ENCODE assay signal across 10 mouse cellular contexts in genomic region chr5:151046917-151047316, GRCm38 (mm10).
DNase-seq lines count a peak whose midpoint lies in the region; ATAC-seq and TF ChIP-seq lines count a peak whose summit lies in the region.
"Had no signal": no experiment of that assay in that cellular context is flagged by ENCODE, and none has a peak within 500 bp of the region (broad histone marks: within the 10 kb centered on the region; RNA-seq: fewer than 3 reads in every experiment).

No protein-coding gene starts in this region.

- peaks cover under 1% of the 10 kb centered on the region for H3K9me3 ChIP-seq in kidney, embryonic 16.5 days (ENCODE audit: low read length)
- no peaks in the 10 kb centered on the region for H3K9me3 ChIP-seq in embryonic facial prominence, embryonic 12.5 days
- no peaks in the 10 kb centered on the region for H3K9me3 ChIP-seq in heart, embryonic 15.5 days (replicated peaks)
- H3K9me3 ChIP-seq: liver, embryonic 13.5 days had no signal

- no peak for ATAC-seq in kidney, embryonic 16.5 days (ENCODE audit: low FRiP score, low TSS enrichment)
- no peak for ATAC-seq in embryonic facial prominence, embryonic 12.5 days (ENCODE audit: insufficient number of reproducible peaks, insufficient read depth, low FRiP score, low TSS enrichment)
- no peak for ATAC-seq in heart, embryonic 15.5 days (replicated peaks; ENCODE audit: insufficient number of reproducible peaks, insufficient read depth, low FRiP score, low read depth)

- no peak for TF ChIP-seq CTCF in kidney, adult 2 months (conservative IDR thresholded peaks at IDR 0.05; ENCODE audit: insufficient read depth, insufficient read length, low read depth, low read length)

- H3K4me1 ChIP-seq in kidney, adult 2 months (ENCODE audit: control insufficient read depth, insufficient read depth, low read length), result peaks cover 8% of the 10 kb centered on the region; the same call in 1 of the 2 replicates
- no peaks in the 10 kb centered on the region for H3K4me1 ChIP-seq in kidney, embryonic 16.5 days (ENCODE audit: insufficient read depth, low read length)
- 0 out of 2 replicates have a peak, but pooled peaks cover 7% of the 10 kb centered on the region for H3K4me1 ChIP-seq in embryonic facial prominence, embryonic 12.5 days
- peaks cover 18% of the 10 kb centered on the region for H3K4me1 ChIP-seq in heart, embryonic 15.5 days (replicated peaks)
- H3K4me1 ChIP-seq: liver, embryonic 13.5 days had no signal

- peak; percentile 48 for DNase-seq in kidney, adult 2 months
- DNase-seq in lung, postnatal 14 days, result peak; percentile 49
- no peak for DNase-seq in adrenal gland, postnatal 10 days
- DNase-seq in urinary bladder, postnatal 36 days (ENCODE audit: low spot score in 2 of 2), result no peak
- DNase-seq in cerebellum, adult 11-12 months, result no peak
- DNase-seq: liver, embryonic 13.5 days; midbrain, embryonic 14.5 days had no signal

- H3K9ac ChIP-seq in kidney, embryonic 16.5 days (replicated peaks; ENCODE audit: low read length), result no peak overlapping the region
- H3K9ac ChIP-seq in embryonic facial prominence, embryonic 12.5 days, result no peak overlapping the region
- H3K9ac ChIP-seq in heart, embryonic 15.5 days, result no peak overlapping the region
- H3K9ac ChIP-seq: liver, embryonic 13.5 days had no signal

- H3K4me2 ChIP-seq in kidney, embryonic 16.5 days (replicated peaks; ENCODE audit: low read depth, low read length), result no peak overlapping the region
- H3K4me2 ChIP-seq in embryonic facial prominence, embryonic 12.5 days (replicated peaks), result no peak overlapping the region
- H3K4me2 ChIP-seq in heart, embryonic 15.5 days, result no peak overlapping the region
- H3K4me2 ChIP-seq: liver, embryonic 13.5 days had no signal

- no peaks in the 10 kb centered on the region for H3K27me3 ChIP-seq in kidney, adult 2 months (replicated peaks; ENCODE audit: control insufficient read depth, insufficient read depth, low read length)
- H3K27me3 ChIP-seq in kidney, embryonic 16.5 days (ENCODE audit: insufficient read depth, low read length), result no peaks in the 10 kb centered on the region
- no peaks in the 10 kb centered on the region for H3K27me3 ChIP-seq in embryonic facial prominence, embryonic 12.5 days
- H3K27me3 ChIP-seq in heart, embryonic 15.5 days, result no peaks in the 10 kb centered on the region
- H3K27me3 ChIP-seq: liver, embryonic 13.5 days had no signal

- no peak for TF ChIP-seq POLR2A in kidney, adult 2 months (IDR thresholded peaks at IDR 0.05; ENCODE audit: low read depth, low read length)

- H3K27ac ChIP-seq in kidney, adult 2 months (ENCODE audit: insufficient read depth, low read depth, low read length), result no peak overlapping the region
- H3K27ac ChIP-seq in kidney, embryonic 16.5 days (ENCODE audit: low read length), result no peak overlapping the region
- 0 out of 2 replicates have a peak overlapping the region, but pooled peaks have one; percentile 30 for H3K27ac ChIP-seq in embryonic facial prominence, embryonic 12.5 days
- H3K27ac ChIP-seq in heart, embryonic 15.5 days, result peak overlapping the region; percentile 16
- H3K27ac ChIP-seq: liver, embryonic 13.5 days had no signal

- H3K4me3 ChIP-seq in kidney, adult 2 months (ENCODE audit: insufficient read depth, low read depth, low read length), result no peak overlapping the region
- no peak overlapping the region for H3K4me3 ChIP-seq in kidney, embryonic 16.5 days (ENCODE audit: low read length)
- no peak overlapping the region for H3K4me3 ChIP-seq in embryonic facial prominence, embryonic 12.5 days
- H3K4me3 ChIP-seq in heart, embryonic 15.5 days, result no peak overlapping the region
- H3K4me3 ChIP-seq: liver, embryonic 13.5 days had no signal

- peaks cover under 1% of the 10 kb centered on the region for H3K36me3 ChIP-seq in kidney, adult 2 months (ENCODE audit: control insufficient read depth, insufficient read depth, low read length)
- peaks cover 15% of the 10 kb centered on the region for H3K36me3 ChIP-seq in kidney, embryonic 16.5 days (ENCODE audit: insufficient read depth, low read length)
- peaks cover 8% of the 10 kb centered on the region for H3K36me3 ChIP-seq in embryonic facial prominence, embryonic 12.5 days
- peaks cover 4% of the 10 kb centered on the region for H3K36me3 ChIP-seq in heart, embryonic 15.5 days

- 65% methylated on average over 7 of the region's 7 CpGs for WGBS in kidney, adult 2 months
- 68% methylated on average over 7 of the region's 7 CpGs for WGBS in kidney, embryonic 16.5 days
- 40% methylated on average over 7 of the region's 7 CpGs for WGBS in embryonic facial prominence, embryonic 12.5 days
- 64% methylated on average over 7 of the region's 7 CpGs for WGBS in heart, embryonic 15.5 days

Comparison
In these comparisons a context has a peak if more than half of its experiments do, and no peak if none do; other contexts are left out.
1. DNase-seq: peak in kidney, adult 2 months (single experiment) and lung, postnatal 14 days (single experiment); none in adrenal gland, postnatal 10 days (single experiment), urinary bladder, postnatal 36 days (0 of 2) and cerebellum, adult 11-12 months (single experiment).
2. H3K27ac ChIP-seq: peak in embryonic facial prominence, embryonic 12.5 days (single experiment) and heart, embryonic 15.5 days (single experiment); none in kidney, adult 2 months (single experiment) and kidney, embryonic 16.5 days (single experiment).